Mouse (Mus musculus): ENCODE data around the gene Sort1.

Sort1 gene

GRCm38 (mm10) chr3:108295379-108296219 is 11.7 kb downstream of the Sort1 start:
- DNase-seq = no peak

GRCm38 (mm10) chr3:108296220-108297049 is 12.6 kb downstream of the Sort1 start:
- peak in 1 of 2 experiments; percentile 13 for DNase-seq

GRCm38 (mm10) chr3:108297050-108297419 is 13.2 kb downstream of the Sort1 start:
- DNase-seq = no peak

- no peak for DNase-seq
These were observed 14.0 kb downstream of the Sort1 start for GRCm38 (mm10) chr3:108297603-108298553.

GRCm38 (mm10) chr3:108300455-108301030 is 16.7 kb downstream of the Sort1 start:
- DNase-seq = no peak

GRCm38 (mm10) chr3:108303683-108304082 is 19.8 kb downstream of the Sort1 start:
- no peak for DNase-seq

GRCm38 (mm10) chr3:108304747-108305146 is 20.9 kb downstream of the Sort1 start:
- no peak for DNase-seq

GRCm38 (mm10) chr3:108306387-108306786 is 22.5 kb downstream of the Sort1 start:
- DNase-seq = no peak

GRCm38 (mm10) chr3:108307485-108307884 is 23.6 kb downstream of the Sort1 start:
- no peak for DNase-seq

- no peak for DNase-seq
These were observed 27.0 kb downstream of the Sort1 start for GRCm38 (mm10) chr3:108310921-108311341.

- no peak for DNase-seq
These were observed 27.8 kb downstream of the Sort1 start for GRCm38 (mm10) chr3:108311688-108312087.

- DNase-seq = no peak
These were observed 28.5 kb downstream of the Sort1 start for GRCm38 (mm10) chr3:108312414-108312813.

- DNase-seq = no peak
These were observed 29.3 kb downstream of the Sort1 start for GRCm38 (mm10) chr3:108313138-108313537.

- DNase-seq = no peak
These were observed 30.3 kb downstream of the Sort1 start for GRCm38 (mm10) chr3:108314038-108314675.

GRCm38 (mm10) chr3:108318517-108318916 is 34.6 kb downstream of the Sort1 start:
- DNase-seq = no peak

- no peak for DNase-seq
These were observed 37.8 kb downstream of the Sort1 start for GRCm38 (mm10) chr3:108321671-108322070.

- no peak for DNase-seq
These were observed 38.3 kb downstream of the Sort1 start for GRCm38 (mm10) chr3:108322136-108322535.

- DNase-seq = no peak
These were observed 39.1 kb downstream of the Sort1 start for GRCm38 (mm10) chr3:108322962-108323361.

GRCm38 (mm10) chr3:108324837-108325236 is 41.0 kb downstream of the Sort1 start:
- no peak for DNase-seq

GRCm38 (mm10) chr3:108325521-108325920 is 41.6 kb downstream of the Sort1 start:
- no peak for DNase-seq

GRCm38 (mm10) chr3:108327275-108327674 is 43.4 kb downstream of the Sort1 start:
- DNase-seq = no peak

- DNase-seq = no peak
These were observed 44.0 kb downstream of the Sort1 start for GRCm38 (mm10) chr3:108327916-108328315.
